Mouse (Mus musculus) left cerebral cortex, adult 2 months (tissue): ENCODE results near the gene Figla. TPM values are rescaled to one million over a fixed set of nuclear protein-coding genes. Genes with fewer than 3 reads are reported as not detected.

Source experiments
- DNase-seq, 2 experiments: peaks; one replicate each; pipeline ENCODE4 v3.0.0; 2021 to 2022; ENCODE audit warnings: low spot score in 2 of 2, mixed read lengths in 1 of 2; ENCODE audit errors: extremely low spot score in 1 of 2
- H3K27ac ChIP-seq: fragments of 200-600 bp; 2 replicates; pipeline ENCODE4 v1.8.1; 2022
- H3K4me3 ChIP-seq: fragments of 200-600 bp; 2 replicates; pipeline ENCODE4 v1.8.1; 2022
- CTCF ChIP-seq: fragments of 200-600 bp; IDR thresholded peaks from 2 replicates; pipeline ENCODE4 v1.8.1; 2022; ENCODE audit warnings: antibody characterized with exemption, mild to moderate bottlenecking, moderate library complexity
- intact Hi-C: fragments of 180-260 bp; cut with DNase I; formaldehyde crosslinking; loops from one replicate; pipeline ENCODE4 v1.15.1; 2025
- total RNA-seq, 2 experiments: library from RNA; stranded (reverse); gene quantifications; 2 replicates each; pipeline ENCODE4 v1.2.3; 2021

The Figla gene
- total RNA-seq, 2 experiments from 2014 or later = not detected

DNA sequence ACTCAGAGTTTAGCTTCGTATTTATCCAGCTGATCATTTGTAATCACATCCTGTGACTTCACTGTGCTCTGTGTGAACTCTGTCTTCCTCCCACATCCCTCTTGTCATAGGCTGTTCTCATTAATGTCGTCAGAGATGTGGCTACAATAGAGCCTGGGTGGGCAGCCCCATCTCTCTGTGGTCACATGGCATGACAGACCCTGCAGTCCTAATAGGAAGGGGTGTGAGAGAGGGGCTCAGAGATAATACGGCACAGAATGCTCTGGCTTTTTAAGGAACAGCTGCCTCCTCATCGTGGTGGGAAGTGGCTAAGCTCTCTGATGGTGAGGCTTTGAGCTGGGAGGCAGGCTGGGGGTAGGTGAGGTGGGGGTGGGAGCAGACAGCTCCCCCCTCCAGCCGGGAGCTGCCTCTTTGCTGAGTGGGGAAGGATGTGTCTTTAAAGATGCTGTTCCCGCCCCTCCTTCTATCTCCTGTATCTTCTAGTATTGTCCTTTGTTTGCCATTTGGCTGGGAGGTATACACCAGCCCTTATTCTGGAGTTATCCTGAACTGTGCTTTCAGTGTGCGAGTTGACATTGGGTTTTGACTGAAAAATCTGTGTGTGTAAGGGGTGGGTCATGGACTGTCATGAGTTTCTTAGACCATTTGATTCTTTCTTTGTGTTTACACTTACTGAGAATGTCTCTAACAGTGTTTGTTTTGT is 43.3 kb downstream of the Figla start:
- Histone ChIP-seq H3K4me3 (no peak overlapping the region), H3K27ac (peak overlapping the region; percentile 71)
- DNase-seq = peak in 1 of 2 experiments; percentile 39
- intact Hi-C loops = no loop called here
- no peak for TF ChIP-seq CTCF

DNA sequence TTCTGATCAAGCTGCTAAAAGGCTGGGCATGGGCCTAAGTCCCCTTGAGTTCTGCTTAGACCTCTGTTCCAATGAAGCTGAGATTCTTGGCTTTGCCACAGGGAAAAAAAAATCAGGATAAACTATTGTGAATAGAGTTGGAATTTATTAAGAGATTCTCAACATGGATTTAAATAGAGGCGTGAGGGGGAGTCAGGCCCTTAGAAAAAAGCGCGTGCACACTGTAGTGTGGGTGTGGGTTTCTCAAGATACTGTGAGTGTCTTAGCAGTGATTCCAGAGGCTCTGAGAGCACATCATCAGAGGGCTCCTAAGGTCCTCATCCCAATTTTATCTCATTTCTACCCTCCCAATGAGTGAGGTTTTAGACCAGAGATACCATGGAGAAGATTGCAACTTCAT is 44.2 kb downstream of the Figla start:
- Histone ChIP-seq H3K4me3 (no peak overlapping the region), H3K27ac (peak overlapping the region; percentile 71)
- TF ChIP-seq CTCF = no peak
- intact Hi-C loops = no loop called here
- no peak for DNase-seq

DNA sequence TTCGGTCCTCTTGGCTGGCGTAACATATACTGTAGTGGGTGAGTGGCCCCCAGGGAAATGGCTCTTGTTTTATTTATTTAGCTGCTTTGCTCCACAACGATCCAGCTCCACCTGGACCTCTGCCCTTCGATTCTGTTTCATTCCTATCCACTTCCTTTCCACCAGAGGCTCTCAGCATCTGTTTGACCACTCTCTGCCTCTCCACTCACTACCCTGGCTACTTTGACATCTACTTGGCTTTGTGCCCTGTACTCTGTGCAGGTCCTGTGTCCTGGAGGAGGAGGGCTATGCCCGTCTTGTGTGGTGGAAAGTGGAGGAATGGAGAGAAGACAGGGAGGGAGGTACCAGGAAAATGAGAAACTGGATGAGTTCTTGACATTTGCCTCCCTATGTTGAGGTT is 46.3 kb downstream of the Figla start:
- no peak for TF ChIP-seq CTCF
- H3K4me3 ChIP-seq = no peak overlapping the region
- peak overlapping the region; percentile 91 for H3K27ac ChIP-seq
- intact Hi-C loops = no loop called here
- no peak for DNase-seq

DNA sequence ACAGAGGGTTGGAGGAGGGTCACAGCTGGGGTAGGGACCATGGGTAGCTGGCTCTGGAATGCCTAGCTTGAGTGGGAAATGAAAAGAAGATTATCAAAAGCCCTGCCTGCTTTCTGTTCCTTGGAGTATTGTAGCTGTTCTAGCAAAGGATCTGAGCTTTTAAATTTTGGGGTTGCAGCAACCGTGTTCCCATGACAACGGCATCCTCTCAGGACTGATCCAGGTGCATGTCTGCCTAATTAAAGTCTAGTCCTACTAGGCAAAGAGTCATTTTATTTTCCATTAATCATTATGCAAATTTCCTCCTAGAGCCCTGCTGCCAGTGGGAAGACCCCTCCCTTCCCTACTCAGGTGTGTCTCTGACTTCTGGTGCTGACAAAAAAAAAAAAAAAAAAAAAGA is 46.7 kb downstream of the Figla start:
- DNase-seq = no peak
- Histone ChIP-seq H3K4me3 (no peak overlapping the region), H3K27ac (peak overlapping the region; percentile 91)
- TF ChIP-seq CTCF = no peak
- intact Hi-C loops = no loop called here

DNA sequence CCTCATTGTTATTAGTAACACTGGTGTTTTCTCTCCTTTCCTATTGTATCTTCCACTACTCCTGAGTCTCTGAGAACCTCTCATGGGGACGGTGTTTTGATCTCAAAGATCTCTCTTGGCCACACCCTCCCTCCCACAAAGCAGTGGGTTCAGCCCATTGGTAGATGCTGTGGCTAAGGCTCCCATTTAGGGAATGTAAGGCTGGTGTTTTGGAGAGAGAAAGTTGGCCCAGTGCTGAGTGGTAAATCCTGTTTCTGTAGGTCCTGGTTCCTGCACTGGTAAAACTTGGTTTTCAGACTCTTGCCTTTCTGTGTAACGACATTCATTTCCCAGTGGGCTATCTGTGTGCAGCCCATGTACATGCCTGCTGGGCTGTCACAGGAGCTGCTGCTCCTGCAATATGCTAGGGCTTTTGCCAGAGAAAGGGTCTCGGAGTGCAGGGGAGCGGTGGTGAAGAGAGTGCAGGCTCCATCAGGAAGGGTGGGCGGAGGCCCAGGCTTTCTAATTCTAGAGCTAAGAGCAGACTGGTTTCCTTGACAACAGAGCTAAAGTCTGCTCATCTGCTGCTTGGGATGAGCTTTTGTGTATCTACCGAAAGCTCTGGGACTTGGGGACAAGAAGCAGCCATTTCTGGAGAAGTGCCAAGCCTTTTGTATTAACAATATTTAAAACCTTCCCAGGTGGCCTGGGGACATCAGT is 48.5 kb downstream of the Figla start:
- no peak overlapping the region for H3K4me3 ChIP-seq
- intact Hi-C loops = loop anchor here (2.0 to 5.0 kb wide), 2 partner anchors 26 to 38 kb away; no protein-coding TSS in a partner anchor
- H3K27ac ChIP-seq = peak overlapping the region; percentile 91
- TF ChIP-seq CTCF = no peak
- peak; percentile 67 to 78 for DNase-seq

DNA sequence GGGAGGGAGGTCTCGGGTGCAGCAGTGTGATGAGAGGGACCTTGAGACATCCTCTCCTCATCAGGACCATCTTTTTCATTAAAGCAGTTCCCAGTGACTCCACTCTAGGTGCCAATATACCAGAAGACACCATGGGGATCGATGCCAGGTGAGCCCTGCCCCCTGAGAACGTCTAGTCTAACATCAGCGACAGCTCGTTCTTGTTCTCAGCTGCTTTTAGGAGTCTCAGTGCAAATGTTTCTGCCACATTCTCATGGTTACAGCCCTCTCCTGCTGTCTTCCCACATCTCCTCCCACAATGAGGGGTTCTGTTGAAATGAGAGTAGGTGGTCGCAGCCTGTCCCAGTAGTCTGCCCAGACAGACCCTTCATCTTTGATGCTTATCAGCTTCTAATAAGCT is 50.8 kb downstream of the Figla start:
- intact Hi-C loops = loop anchor here (2.0 to 5.0 kb wide), 2 partner anchors 18 to 36 kb away; no protein-coding TSS in a partner anchor
- TF ChIP-seq CTCF = no peak
- Histone ChIP-seq H3K27ac (peak overlapping the region; percentile 91), H3K4me3 (no peak overlapping the region)
- no peak for DNase-seq

DNA sequence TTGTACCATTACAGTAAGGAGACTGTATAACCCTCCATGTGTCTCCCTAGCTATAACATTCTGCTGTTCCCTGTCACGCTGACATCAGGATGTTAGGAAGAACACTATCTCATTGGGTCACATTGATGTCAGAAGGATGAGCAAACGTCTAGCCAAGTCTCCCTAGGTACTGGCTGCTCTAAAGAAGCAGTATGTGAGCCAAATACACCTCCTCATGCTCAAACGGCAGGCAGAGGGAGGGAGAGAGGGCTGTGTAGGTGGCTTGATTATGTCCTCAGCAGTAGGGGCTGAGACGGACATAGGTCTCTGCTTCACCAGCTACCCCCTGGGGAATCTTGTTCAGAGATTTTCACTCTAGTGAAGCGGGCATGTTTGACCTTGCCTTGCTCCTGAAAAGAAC is 51.2 kb downstream of the Figla start:
- peak overlapping the region; percentile 91 for H3K27ac ChIP-seq
- no peak for DNase-seq
- intact Hi-C loops = loop anchor here (2.0 to 5.0 kb wide), 2 partner anchors 18 to 35 kb away; no protein-coding TSS in a partner anchor
- no peak overlapping the region for H3K4me3 ChIP-seq
- TF ChIP-seq CTCF = no peak; the same call in 1 of the 2 replicates

DNA sequence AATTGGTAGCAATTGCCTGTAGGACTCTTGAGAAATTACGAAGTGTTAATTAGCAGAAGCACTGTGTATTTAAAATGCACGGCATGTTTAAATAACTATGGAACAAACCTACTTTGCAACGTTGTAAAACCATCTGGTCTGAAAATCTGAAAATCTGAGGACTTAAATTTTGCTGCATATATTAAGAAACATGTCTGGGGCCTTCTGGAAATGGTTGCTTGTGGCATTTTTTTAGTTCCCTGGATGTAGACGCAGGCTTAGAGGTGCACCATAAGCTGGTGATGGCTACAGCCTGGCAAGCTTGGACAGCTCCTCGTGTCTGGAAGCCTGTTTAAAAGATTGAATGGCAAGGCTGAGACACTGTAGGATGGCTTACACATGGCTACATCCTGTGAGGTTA is 53.0 kb downstream of the Figla start:
- no peak overlapping the region for H3K4me3 ChIP-seq
- intact Hi-C loops = loop anchor here (5.0 kb wide), 1 partner anchor 33 kb away; no protein-coding TSS in a partner anchor
- DNase-seq = no peak
- peak overlapping the region; percentile 78 for H3K27ac ChIP-seq
- no peak for TF ChIP-seq CTCF

DNA sequence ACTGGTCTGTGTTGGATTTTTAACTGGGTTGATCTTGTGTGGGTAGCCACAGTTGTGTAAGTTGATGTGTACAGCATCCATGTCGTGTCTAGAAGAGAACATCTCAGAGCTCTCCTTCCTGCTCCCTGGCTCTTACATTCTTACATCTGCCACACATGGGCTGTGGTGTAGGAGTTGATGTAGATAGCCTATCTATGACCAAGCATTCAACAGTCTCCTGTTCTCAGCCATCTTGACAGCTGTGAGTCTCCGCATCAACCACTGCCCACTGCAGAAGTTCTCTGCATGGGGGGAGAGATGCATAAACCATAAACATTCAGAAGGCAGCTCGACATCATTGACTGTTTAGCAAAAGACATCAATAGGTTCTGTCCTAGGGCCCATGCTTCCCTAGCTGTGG is 53.9 kb downstream of the Figla start:
- Histone ChIP-seq H3K27ac (peak overlapping the region; percentile 76), H3K4me3 (no peak overlapping the region)
- intact Hi-C loops = loop anchor here (5.0 kb wide), 1 partner anchor 32 kb away; no protein-coding TSS in a partner anchor

DNA sequence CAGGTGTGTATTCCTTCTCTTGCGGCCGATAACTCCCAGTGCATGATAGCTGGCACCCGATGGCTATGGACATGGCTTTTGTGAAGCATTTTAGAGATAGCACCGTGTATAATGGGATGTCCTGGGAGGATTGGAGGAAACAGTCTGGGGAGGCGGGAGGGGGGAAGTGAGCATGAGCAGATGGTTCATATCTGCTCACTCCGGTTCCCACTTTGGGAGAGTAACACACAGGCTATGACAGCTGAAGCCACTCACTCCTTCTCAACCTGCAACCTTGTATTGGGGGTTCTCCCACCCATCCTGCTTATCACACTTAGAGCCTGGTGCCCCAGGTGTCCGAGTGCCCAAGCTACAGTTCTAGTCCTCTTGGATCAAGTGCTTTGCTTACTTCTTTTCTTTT is 54.3 kb downstream of the Figla start:
- intact Hi-C loops = no loop called here
- Histone ChIP-seq H3K4me3 (no peak overlapping the region), H3K27ac (peak overlapping the region; percentile 76)
- TF ChIP-seq CTCF = no peak
- no peak for DNase-seq

More for the DNA sequence above, 53.9 kb downstream of the Figla start:
- no peak for TF ChIP-seq CTCF
- DNase-seq = no peak

Other genes starting within 250 kb of the Figla start
- 1 to 10 TPM; 2.3 TPM for gene Nat8f6, start 195.2 kb upstream of the Figla start, total RNA-seq
- gene Nat8f5, start 195.2 kb upstream of the Figla start, total RNA-seq = 1 to 10 TPM; 3.2 to 8.4 TPM
- 1 to 10 TPM; 2.8 to 4.4 TPM for gene Nat8, start 184.1 kb upstream of the Figla start, total RNA-seq
- gene Nat8f2, start 147.0 kb upstream of the Figla start, total RNA-seq = 1 to 10 TPM; 2.1 to 2.7 TPM
- gene Nat8f4, start 111.3 kb upstream of the Figla start, total RNA-seq = 1 to 10 TPM; 5.3 to 7.4 TPM
- 10 to 100 TPM; 52.3 to 54.3 TPM for gene Tprkb, start 104.3 kb upstream of the Figla start, total RNA-seq
- gene Nat8f1, start 100.5 kb upstream of the Figla start, total RNA-seq = 10 to 100 TPM; 25.6 to 27.9 TPM
- gene Dusp11, start 54.5 kb upstream of the Figla start, total RNA-seq = 10 to 100 TPM; 78.1 to 88.9 TPM
- 100 to 1,000 TPM; 222 to 223 TPM for gene Add2, start 12.5 kb downstream of the Figla start, total RNA-seq
- gene Tgfa, start 179.1 kb downstream of the Figla start, total RNA-seq = 10 to 100 TPM; 11.7 to 13.1 TPM